Mouse (Mus musculus) stomach, postnatal 0 days (tissue): ENCODE measurements around the gene Clstn1. TPM values are rescaled to one million over a fixed set of nuclear protein-coding genes. Genes with fewer than 3 reads are reported as not detected.
"Not testable (repeated sequence)": the region's sequence is repeated elsewhere in the genome, so short reads cannot be mapped to it uniquely, and the experiment has no call there.

Experiments
- ATAC-seq: fragments of 200-750 bp; cut with Nextera tagmentation; 2 replicates; pipeline ENCODE4 v1.8.0; 2017; ENCODE audit not compliant: low FRiP score, low TSS enrichment
- DNase-seq: peaks from one replicate; pipeline ENCODE4 v3.0.0-alpha.2; 2016; ENCODE audit warnings: low spot score
- H3K27ac ChIP-seq: fragments of 300-500 bp; sonication (generic); replicated peaks from 2 replicates; pipeline ENCODE4 v1.5.1; 2014; ENCODE audit warnings: mild to moderate bottlenecking, control low read depth
- H3K27me3 ChIP-seq: fragments of 300-500 bp; sonication (generic); 2 replicates; pipeline ENCODE4 v1.6.1; 2014; ENCODE audit warnings: low read length; ENCODE audit not compliant: control insufficient read depth, insufficient read depth
- H3K36me3 ChIP-seq: fragments of 300-500 bp; sonication (generic); 2 replicates; pipeline ENCODE4 v1.6.1; 2014; ENCODE audit warnings: low read length, mixed read lengths; ENCODE audit not compliant: control insufficient read depth, insufficient read depth
- H3K4me1 ChIP-seq: fragments of 300-500 bp; sonication (generic); replicated peaks from 2 replicates; pipeline ENCODE4 v1.6.1; 2014; ENCODE audit warnings: antibody characterized with exemption; ENCODE audit not compliant: control insufficient read depth, insufficient read depth
- H3K4me2 ChIP-seq: fragments of 300-500 bp; sonication (generic); replicated peaks from 2 replicates; pipeline ENCODE4 v1.6.1; 2014; ENCODE audit warnings: low read depth, mild to moderate bottlenecking, control low read depth, moderate library complexity
- H3K4me3 ChIP-seq: fragments of 300-500 bp; sonication (generic); 2 replicates; pipeline ENCODE4 v1.5.1; 2014; ENCODE audit warnings: low read depth, low read length, control low read depth
- H3K9ac ChIP-seq: fragments of 300-500 bp; sonication (generic); 2 replicates; pipeline ENCODE4 v1.6.1; 2014; ENCODE audit warnings: mild to moderate bottlenecking, low read length, control low read depth, mixed read lengths
- H3K9me3 ChIP-seq: fragments of 300-500 bp; sonication (generic); 2 replicates; pipeline ENCODE4 v1.6.1; 2016; ENCODE audit warnings: low read length; ENCODE audit not compliant: control insufficient read depth
- CTCF ChIP-seq: IDR thresholded peaks from 2 replicates; pipeline ENCODE4 v1.5.1; 2016; ENCODE audit warnings: antibody characterized with exemption, low read depth, mild to moderate bottlenecking, moderate library complexity
- EP300 ChIP-seq: optimal IDR thresholded peaks from 2 replicates; pipeline ENCODE3; 2016; ENCODE audit warnings: antibody characterized with exemption
- WGBS: fragments of 180-500 bp; shearing (Covaris S2); extraction: QIAGEN DNeasy Blood & Tissue Kit; methylation state at CpG from one replicate; pipeline ENCODE4 v1.1.7; 2014; 5-methylcytosine and 5-hydroxymethylcytosine counted together
- polyA plus RNA-seq: library from polyadenylated mRNA; unstranded; fragments of >200 nt; fragmentation: Nextera tagmentation; extraction: Ambion mirVana; gene quantifications from 2 replicates; pipeline ENCODE4 v1.2.1, GENCODE M21; 2015

Clstn1 gene
- polyA plus RNA-seq, 1 experiment from 2014 or later: 28.6 TPM

- H3K36me3 ChIP-seq: no peaks in the 10 kb centered on the region
- 77% methylated on average over 8 of the region's 8 CpGs for WGBS
- no peak for ATAC-seq
- 0 out of 2 replicates have a peak, but pooled peaks cover 3% of the 10 kb centered on the region for H3K4me1 ChIP-seq
- TF ChIP-seq EP300 (no peak), CTCF (no peak)
- H3K27ac ChIP-seq: no peak overlapping the region
- no peak overlapping the region for H3K4me2 ChIP-seq
- H3K27me3 ChIP-seq: no peaks in the 10 kb centered on the region
- no peak for DNase-seq
- no peak overlapping the region for H3K4me3 ChIP-seq
- H3K9me3 ChIP-seq: no peaks in the 10 kb centered on the region
- no peak overlapping the region for H3K9ac ChIP-seq
Observed at GRCm38 (mm10) chr4:149609256-149610025, 23.2 kb downstream of the Clstn1 start.

GRCm38 (mm10) chr4:149611376-149612044, 25.2 kb downstream of the Clstn1 start:
- Histone ChIP-seq H3K9me3 (no peaks in the 10 kb centered on the region), H3K4me1 (0 out of 2 replicates have a peak, but pooled peaks cover 3% of the 10 kb centered on the region), H3K4me2 (no peak overlapping the region), H3K9ac (no peak overlapping the region), H3K36me3 (no peaks in the 10 kb centered on the region), H3K4me3 (no peak overlapping the region), H3K27ac (no peak overlapping the region), H3K27me3 (no peaks in the 10 kb centered on the region)
- no peak for ATAC-seq
- peak; percentile 94 for TF ChIP-seq CTCF
- no peak for TF ChIP-seq EP300
- DNase-seq: peak; percentile 60
- WGBS: 47% methylated on average over 10 of the region's 10 CpGs

- H3K36me3 ChIP-seq: not testable (repeated sequence)
Observed at GRCm38 (mm10) chr4:149613497-149613896, 27.2 kb downstream of the Clstn1 start.

GRCm38 (mm10) chr4:149614869-149615268, 28.6 kb downstream of the Clstn1 start:
- ATAC-seq (no peak), DNase-seq (no peak)
- Histone ChIP-seq H3K36me3 (no peaks in the 10 kb centered on the region), H3K27ac (no peak overlapping the region), H3K9me3 (no peaks in the 10 kb centered on the region), H3K4me2 (no peak overlapping the region), H3K4me1 (no peaks in the 10 kb centered on the region), H3K9ac (no peak overlapping the region), H3K27me3 (no peaks in the 10 kb centered on the region), H3K4me3 (no peak overlapping the region)
- peak; percentile 48 for TF ChIP-seq CTCF
- TF ChIP-seq EP300: no peak
- 97% methylated on average over 3 of the region's 3 CpGs for WGBS

More at GRCm38 (mm10) chr4:149613497-149613896, 27.2 kb downstream of the Clstn1 start:
- DNase-seq, H3K9ac ChIP-seq, ATAC-seq, H3K27me3 ChIP-seq, H3K27ac ChIP-seq, H3K4me3 ChIP-seq, H3K9me3 ChIP-seq, H3K4me2 ChIP-seq, H3K4me1 ChIP-seq: not testable (repeated sequence)
- 73% methylated on average over 6 of the region's 6 CpGs for WGBS

- not testable (repeated sequence) for H3K4me3 ChIP-seq, DNase-seq, H3K36me3 ChIP-seq, H3K9ac ChIP-seq, H3K4me1 ChIP-seq, ATAC-seq, H3K27ac ChIP-seq, H3K9me3 ChIP-seq, H3K27me3 ChIP-seq, H3K4me2 ChIP-seq
- WGBS: 85% methylated on average over 3 of the region's 3 CpGs
Observed at GRCm38 (mm10) chr4:149616999-149617398, 30.7 kb downstream of the Clstn1 start.

- WGBS: 64% methylated on average over 8 of the region's 8 CpGs
- Histone ChIP-seq H3K9ac (no peak overlapping the region), H3K4me3 (no peak overlapping the region), H3K27ac (no peak overlapping the region), H3K9me3 (no peaks in the 10 kb centered on the region), H3K4me2 (no peak overlapping the region), H3K36me3 (no peaks in the 10 kb centered on the region), H3K27me3 (no peaks in the 10 kb centered on the region), H3K4me1 (no peaks in the 10 kb centered on the region)
- TF ChIP-seq EP300 (no peak), CTCF (no peak)
- ATAC-seq: no peak
- DNase-seq: no peak
Observed at GRCm38 (mm10) chr4:149619988-149620387, 33.7 kb downstream of the Clstn1 start.
